Mouse (Mus musculus) stomach, embryonic 14.5 days (tissue): ENCODE measurements around the gene Dennd4c. TPM values are rescaled to one million over a fixed set of nuclear protein-coding genes. Genes with fewer than 3 reads are reported as not detected.

ENCODE experiments used
- ATAC-seq: fragments of 200-750 bp; cut with Nextera tagmentation; 2 replicates; pipeline ENCODE4 v1.8.0; 2017; ENCODE audit warnings: low read depth, moderate TSS enrichment; ENCODE audit not compliant: insufficient number of reproducible peaks, insufficient read depth, low FRiP score
- H3K27ac ChIP-seq: fragments of 300-500 bp; sonication (generic); 2 replicates; pipeline ENCODE4 v1.5.1; 2014; ENCODE audit warnings: mild to moderate bottlenecking, low read length, moderate library complexity, mixed read lengths
- H3K27me3 ChIP-seq: fragments of 300-500 bp; sonication (generic); 2 replicates; pipeline ENCODE4 v1.6.1; 2014; ENCODE audit warnings: low read length, control low read depth, mixed read lengths; ENCODE audit not compliant: control insufficient read depth, insufficient read depth
- H3K36me3 ChIP-seq: fragments of 300-500 bp; sonication (generic); 2 replicates; pipeline ENCODE4 v1.6.1; 2014; ENCODE audit warnings: mild to moderate bottlenecking, control low read depth, low read length, moderate library complexity, mixed read lengths; ENCODE audit not compliant: control insufficient read depth, insufficient read depth
- H3K4me1 ChIP-seq: fragments of 300-500 bp; sonication (generic); 2 replicates; pipeline ENCODE4 v1.6.1; 2014; ENCODE audit warnings: low read length, control low read depth, mixed read lengths; ENCODE audit not compliant: control insufficient read depth, insufficient read depth
- H3K4me2 ChIP-seq: fragments of 300-500 bp; sonication (generic); replicated peaks from 2 replicates; pipeline ENCODE4 v1.6.1; 2014; ENCODE audit warnings: low read depth, low read length, control low read depth
- H3K4me3 ChIP-seq: fragments of 300-500 bp; sonication (generic); 2 replicates; pipeline ENCODE4 v1.5.1; 2014; ENCODE audit warnings: low read depth, low read length, control low read depth
- H3K9ac ChIP-seq: fragments of 300-500 bp; sonication (generic); replicated peaks from 2 replicates; pipeline ENCODE4 v1.6.1; 2014; ENCODE audit warnings: low read depth, mild to moderate bottlenecking, control low read depth, low read length, moderate library complexity, mixed read lengths
- H3K9me3 ChIP-seq: fragments of 300-500 bp; sonication (generic); 2 replicates; pipeline ENCODE4 v1.6.1; 2016; ENCODE audit warnings: low read depth, low read length, control low read depth; ENCODE audit not compliant: control insufficient read depth
- WGBS: fragments of 180-500 bp; shearing (Covaris S2); extraction: QIAGEN DNeasy Blood & Tissue Kit; methylation state at CpG from one replicate; pipeline ENCODE4 v1.1.7; 2014; 5-methylcytosine and 5-hydroxymethylcytosine counted together
- polyA plus RNA-seq: library from polyadenylated mRNA; unstranded; fragments of >200 nt; fragmentation: Nextera tagmentation; extraction: Ambion mirVana; gene quantifications from 2 replicates; pipeline ENCODE4 v1.2.1, GENCODE M21; 2014

Gene Dennd4c
- polyA plus RNA-seq, 1 experiment from 2014 or later, result 12.4 TPM

- Histone ChIP-seq H3K36me3 (peaks cover 24% of the 10 kb centered on the region), H3K4me1 (peaks cover 7% of the 10 kb centered on the region; the same call in 1 of the 2 replicates), H3K9ac (peak within 1 kb of the TSS; percentile 99), H3K27me3 (no peaks in the 10 kb centered on the region), H3K4me2 (peak within 1 kb of the TSS; percentile 84), H3K27ac (peak within 1 kb of the TSS; percentile 96), H3K4me3 (peak within 1 kb of the TSS; percentile 82), H3K9me3 (no peaks in the 10 kb centered on the region)
- WGBS, result under 1% methylated on average over 68 of the region's 68 CpGs
- peak; percentile 98 for ATAC-seq
These were observed 109.0 kb downstream of the Dennd4c start, which contains the start of gene Rps6 for GRCm38 (mm10) chr4:86857113-86858069. TSS of gene Rps6 (minus strand) at chr4:86857412.

DNA sequence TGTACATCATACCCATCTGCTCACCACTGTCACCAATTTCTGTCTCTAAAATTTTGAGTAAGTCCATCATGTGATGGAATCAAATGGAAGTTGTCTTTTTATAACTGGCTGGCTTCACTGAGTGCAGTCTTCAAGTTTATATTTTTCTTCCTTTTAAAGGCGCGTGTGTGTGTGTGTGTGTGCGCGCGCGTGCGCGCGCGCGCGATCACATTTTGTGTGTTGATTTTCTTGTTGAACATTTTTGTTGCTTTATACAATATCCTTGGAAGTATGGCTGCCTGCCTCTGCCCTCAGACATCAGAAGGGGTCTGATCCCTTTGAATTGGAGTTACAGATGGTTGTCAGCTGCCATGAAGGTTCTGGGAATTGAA is 109.7 kb downstream of the Dennd4c start:
- WGBS, result 48% methylated on average over 12 of the region's 12 CpGs
- no peak for ATAC-seq

DNA sequence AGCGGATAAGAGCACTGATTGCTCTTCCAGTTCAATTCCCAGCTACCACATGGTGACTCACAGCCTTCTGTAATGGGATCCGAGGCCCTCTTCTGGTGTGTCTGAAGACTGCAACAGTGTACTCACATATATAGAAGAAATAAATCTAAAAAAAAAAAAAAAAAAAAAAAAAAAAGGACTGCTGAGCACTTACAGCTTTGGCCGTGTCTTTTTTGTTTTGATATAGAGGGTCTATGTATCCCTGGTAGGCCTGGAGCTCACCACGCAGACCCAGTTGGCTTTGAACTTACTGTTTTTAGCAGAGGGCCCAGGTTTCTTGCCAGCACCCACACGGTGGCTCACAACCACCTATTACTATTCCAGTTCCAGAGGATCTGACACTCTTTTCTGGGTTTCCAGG is 115.7 kb downstream of the Dennd4c start:
- H3K4me1 ChIP-seq, result no peaks in the 10 kb centered on the region
- H3K27ac ChIP-seq, result no peak overlapping the region
- no peaks in the 10 kb centered on the region for H3K27me3 ChIP-seq
- no peaks in the 10 kb centered on the region for H3K9me3 ChIP-seq
- 78% methylated on average over 5 of the region's 5 CpGs for WGBS
- no peak overlapping the region for H3K4me3 ChIP-seq
- H3K9ac ChIP-seq, result no peak overlapping the region
- no peak overlapping the region for H3K4me2 ChIP-seq
- no peaks in the 10 kb centered on the region for H3K36me3 ChIP-seq
- no peak for ATAC-seq

More for the DNA sequence above, 109.7 kb downstream of the Dennd4c start:
- Histone ChIP-seq H3K9ac (peak overlapping the region; percentile 59), H3K4me1 (peaks cover 7% of the 10 kb centered on the region; the same call in 1 of the 2 replicates), H3K4me2 (peak overlapping the region; percentile 84), H3K4me3 (peak overlapping the region; percentile 82), H3K36me3 (peaks cover 21% of the 10 kb centered on the region), H3K27me3 (no peaks in the 10 kb centered on the region), H3K27ac (no peak overlapping the region), H3K9me3 (no peaks in the 10 kb centered on the region)

- H3K27me3 ChIP-seq, result no peaks in the 10 kb centered on the region
- no peak for ATAC-seq
- H3K4me1 ChIP-seq, result no peaks in the 10 kb centered on the region
- H3K36me3 ChIP-seq, result no peaks in the 10 kb centered on the region
- no peak overlapping the region for H3K27ac ChIP-seq
- no peak overlapping the region for H3K4me3 ChIP-seq
- no peak overlapping the region for H3K9ac ChIP-seq
- no peak overlapping the region for H3K4me2 ChIP-seq
- no peaks in the 10 kb centered on the region for H3K9me3 ChIP-seq
These were observed 123.6 kb downstream of the Dennd4c start for GRCm38 (mm10) chr4:86871988-86872387.

- 46% methylated on average over 4 of the region's 4 CpGs for WGBS
- Histone ChIP-seq H3K9me3 (no peaks in the 10 kb centered on the region), H3K4me2 (no peak overlapping the region), H3K4me3 (no peak overlapping the region), H3K4me1 (no peaks in the 10 kb centered on the region), H3K27me3 (no peaks in the 10 kb centered on the region), H3K27ac (no peak overlapping the region), H3K9ac (no peak overlapping the region), H3K36me3 (no peaks in the 10 kb centered on the region)
- no peak for ATAC-seq
These were observed 124.7 kb downstream of the Dennd4c start for GRCm38 (mm10) chr4:86873072-86873471.

DNA sequence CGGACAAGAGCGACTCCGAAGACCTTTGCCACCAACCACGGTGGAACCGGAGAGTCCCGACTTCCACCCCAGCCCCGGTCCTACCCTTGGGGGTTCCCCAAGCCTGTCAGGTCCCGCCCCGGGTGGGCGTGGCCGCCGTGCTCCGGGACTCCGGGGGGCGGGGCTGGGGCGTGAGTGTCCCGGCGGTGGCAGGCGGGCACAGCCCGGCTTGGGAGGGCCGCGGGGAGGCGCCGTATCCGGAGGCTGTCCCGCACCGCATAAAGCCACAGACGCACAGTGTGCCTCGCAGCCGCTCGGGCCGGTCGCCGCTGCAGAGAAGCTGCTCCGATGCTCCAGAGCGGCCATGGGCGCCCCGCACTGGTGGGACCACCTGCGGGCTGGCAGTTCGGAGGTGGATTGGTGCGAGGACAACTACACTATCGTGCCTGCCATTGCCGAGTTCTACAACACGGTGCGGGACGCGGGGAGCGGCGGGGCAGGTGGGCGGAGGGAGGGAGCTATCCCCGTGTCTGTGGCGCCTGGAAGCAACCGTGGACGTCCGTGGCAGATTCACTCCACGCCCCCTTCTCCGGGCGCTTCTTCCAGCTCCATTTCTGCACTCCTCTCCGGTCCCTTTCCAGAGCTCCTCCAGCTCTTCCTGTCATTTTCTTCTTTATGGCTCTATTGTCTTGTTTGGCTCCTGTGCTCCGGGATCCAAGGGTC is 125.9 kb downstream of the Dennd4c start, which contains the start of gene Acer2:
TSS of gene Acer2 (plus strand) at position 251 of the 702 bp plus-strand sequence.
- no peaks in the 10 kb centered on the region for H3K4me1 ChIP-seq
- ATAC-seq, result peak; percentile 92
- H3K36me3 ChIP-seq, result no peaks in the 10 kb centered on the region
- WGBS, result under 1% methylated on average over 59 of the region's 60 CpGs
- H3K9ac ChIP-seq, result peak within 1 kb of the TSS; percentile 53
- peak within 1 kb of the TSS; percentile 95 for H3K4me2 ChIP-seq
- H3K4me3 ChIP-seq, result peak within 1 kb of the TSS; percentile 67
- H3K9me3 ChIP-seq, result no peaks in the 10 kb centered on the region
- no peaks in the 10 kb centered on the region for H3K27me3 ChIP-seq
- no peak within 1 kb of the TSS for H3K27ac ChIP-seq

DNA sequence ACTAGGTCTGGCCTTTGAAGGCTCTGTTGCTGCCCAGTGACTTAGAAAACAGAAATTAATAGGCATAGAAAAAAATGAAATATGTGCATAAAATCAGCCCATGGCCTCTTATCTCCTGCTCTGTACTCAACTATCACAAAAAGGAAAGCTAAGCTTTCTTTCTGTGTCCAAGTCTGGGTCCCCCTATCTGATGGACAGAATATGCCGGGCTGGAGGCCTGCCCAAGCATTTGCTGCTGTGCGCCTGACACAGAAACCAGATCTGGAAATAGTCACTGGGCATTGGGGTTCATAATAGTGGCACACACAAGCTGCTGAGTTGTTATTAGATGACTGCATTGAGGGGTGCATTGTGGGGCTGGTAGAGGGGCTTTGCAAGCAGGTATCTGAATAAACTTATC is 131.1 kb downstream of the Dennd4c start:
- no peak for ATAC-seq
- Histone ChIP-seq H3K9ac (no peak overlapping the region), H3K4me3 (no peak overlapping the region)

GRCm38 (mm10) chr4:86881178-86881577 is 132.8 kb downstream of the Dennd4c start:
- no peaks in the 10 kb centered on the region for H3K27me3 ChIP-seq
- WGBS, result 87% methylated on average over 4 of the region's 4 CpGs
- H3K4me3 ChIP-seq, result no peak overlapping the region
- no peaks in the 10 kb centered on the region for H3K36me3 ChIP-seq
- no peaks in the 10 kb centered on the region for H3K9me3 ChIP-seq
- no peak for ATAC-seq
- H3K27ac ChIP-seq, result no peak overlapping the region
- no peaks in the 10 kb centered on the region for H3K4me1 ChIP-seq
- H3K9ac ChIP-seq, result no peak overlapping the region
- H3K4me2 ChIP-seq, result no peak overlapping the region

More for the DNA sequence above, 131.1 kb downstream of the Dennd4c start:
- Histone ChIP-seq H3K4me2 (no peak overlapping the region), H3K27ac (no peak overlapping the region), H3K27me3 (no peaks in the 10 kb centered on the region), H3K9me3 (no peaks in the 10 kb centered on the region), H3K4me1 (no peaks in the 10 kb centered on the region), H3K36me3 (no peaks in the 10 kb centered on the region)
- 91% methylated on average over 2 of the region's 2 CpGs for WGBS
